Mouse (Mus musculus): ENCODE measurements at regions not wholly inside any gene's neighbourhood (a gene's known extent, or its start where the extent isn't known, plus 50 kb on each side); places are given as distances from the start of the nearest gene placed in this dataset.

GRCm38 (mm10) chr4:91132266-91132665 is 268.3 kb downstream of the Elavl2 start:
- no peak for TF ChIP-seq CTCF (IDR thresholded peaks at IDR 0.05; ENCODE audit: control insufficient read depth, insufficient read depth, insufficient replicate concordance, low read depth, low read length)
- no peak for TF ChIP-seq POLR2A (IDR thresholded peaks at IDR 0.05; ENCODE audit: control insufficient read depth, low read depth, low read length)

Measured in testis, adult 2 months (tissue).